8 mouse cellular contexts compared by ENCODE assay signal in genomic region chr4:105156955-105157275, GRCm38 (mm10). TPM values are rescaled to one million over a fixed set of nuclear protein-coding genes. Genes with fewer than 3 reads are reported as not detected.
DNase-seq lines count a peak whose midpoint lies in the region; ATAC-seq and TF ChIP-seq lines count a peak whose summit lies in the region.

No protein-coding gene starts in this region.

- H3K4me2 ChIP-seq in embryonic facial prominence, embryonic 15.5 days (replicated peaks), result peak overlapping the region; percentile 60
- H3K4me2 ChIP-seq in intestine, postnatal 0 days (replicated peaks; ENCODE audit: low read depth), result peak overlapping the region; percentile 64
- H3K4me2 ChIP-seq in neural tube, embryonic 13.5 days, result peak overlapping the region; percentile 79

- TF ChIP-seq CTCF in liver, adult 2 months (IDR thresholded peaks at IDR 0.05; ENCODE audit: low read depth, low read length), result no peak
- peak; percentile 61 for TF ChIP-seq CTCF in intestine, postnatal 0 days (IDR thresholded peaks at IDR 0.05; ENCODE audit: low read depth)

- H3K27ac ChIP-seq in liver, adult 2 months (replicated peaks; ENCODE audit: insufficient read depth, low read depth, low read length), result peak overlapping the region; percentile 84
- H3K27ac ChIP-seq in embryonic facial prominence, embryonic 15.5 days (replicated peaks), result peak overlapping the region; percentile 99
- peak overlapping the region; percentile 94 for H3K27ac ChIP-seq in intestine, postnatal 0 days (ENCODE audit: low read depth, low read length)
- H3K27ac ChIP-seq in neural tube, embryonic 13.5 days (replicated peaks), result peak overlapping the region; percentile 93

- peaks cover 21% of the 10 kb centered on the region for H3K36me3 ChIP-seq in liver, adult 2 months (ENCODE audit: control insufficient read depth, insufficient read depth, low read length)
- peaks cover 7% of the 10 kb centered on the region; the same call in 1 of the 2 replicates for H3K36me3 ChIP-seq in embryonic facial prominence, embryonic 15.5 days
- no peaks in the 10 kb centered on the region for H3K36me3 ChIP-seq in intestine, postnatal 0 days (ENCODE audit: control insufficient read depth, insufficient read depth)
- no peaks in the 10 kb centered on the region for H3K36me3 ChIP-seq in neural tube, embryonic 13.5 days

- H3K79me2 ChIP-seq in liver, adult 2 months (ENCODE audit: control insufficient read depth, insufficient read depth, low read length), result peaks cover 29% of the 10 kb centered on the region

- no peak for DNase-seq in liver, adult 2 months (ENCODE audit: extremely low read depth, low read depth, low spot score)
- no peak for DNase-seq in liver
- DNase-seq in left cerebral cortex, adult 9 months (ENCODE audit: low spot score in 2 of 2), result no peak
- no peak for DNase-seq in thymus, adult 18-20 months
- DNase-seq in kidney, adult 8-10 months, result no peak

- no peak for ATAC-seq in embryonic facial prominence, embryonic 15.5 days (ENCODE audit: insufficient number of reproducible peaks, low FRiP score, low TSS enrichment, low read depth)
- no peak for ATAC-seq in intestine, postnatal 0 days
- ATAC-seq in neural tube, embryonic 13.5 days (ENCODE audit: low read depth), result peak; percentile 4; the same call in 1 of the 2 replicates

- no peak for TF ChIP-seq POLR2A in liver, adult 2 months (IDR thresholded peaks at IDR 0.05; ENCODE audit: extremely low read depth, insufficient read depth, low read length)

- 0 out of 2 replicates have a peak overlapping the region, but pooled peaks have one; percentile 98 for H3K9ac ChIP-seq in liver, adult 2 months (ENCODE audit: low read depth, low read length)
- no peak overlapping the region for H3K9ac ChIP-seq in embryonic facial prominence, embryonic 15.5 days
- peak overlapping the region; percentile 92 for H3K9ac ChIP-seq in intestine, postnatal 0 days (ENCODE audit: low read depth, low read length)
- H3K9ac ChIP-seq in neural tube, embryonic 13.5 days, result peak overlapping the region; percentile 95; the same call in 1 of the 2 replicates

- H3K4me3 ChIP-seq in liver, adult 2 months (ENCODE audit: insufficient read depth, low read depth, low read length), result peak overlapping the region; percentile 99
- H3K4me3 ChIP-seq in embryonic facial prominence, embryonic 15.5 days (replicated peaks), result peak overlapping the region; percentile 75
- peak overlapping the region; percentile 98 for H3K4me3 ChIP-seq in intestine, postnatal 0 days (ENCODE audit: low read depth, low read length)
- peak overlapping the region; percentile 87 for H3K4me3 ChIP-seq in neural tube, embryonic 13.5 days

- H3K27me3 ChIP-seq in liver, adult 2 months (ENCODE audit: control insufficient read depth, insufficient read depth, low read length), result no peaks in the 10 kb centered on the region
- H3K27me3 ChIP-seq in embryonic facial prominence, embryonic 15.5 days, result no peaks in the 10 kb centered on the region
- no peaks in the 10 kb centered on the region for H3K27me3 ChIP-seq in intestine, postnatal 0 days (replicated peaks; ENCODE audit: control insufficient read depth, insufficient read depth, low read length)
- H3K27me3 ChIP-seq in neural tube, embryonic 13.5 days, result peaks cover 3% of the 10 kb centered on the region; the same call in 1 of the 2 replicates

- H3K4me1 ChIP-seq in liver, adult 2 months (ENCODE audit: control insufficient read depth, insufficient read depth, low read length), result peaks cover 9% of the 10 kb centered on the region
- peaks cover 9% of the 10 kb centered on the region for H3K4me1 ChIP-seq in embryonic facial prominence, embryonic 15.5 days
- H3K4me1 ChIP-seq in intestine, postnatal 0 days (replicated peaks; ENCODE audit: control insufficient read depth, insufficient read depth, low read length), result no peaks in the 10 kb centered on the region
- peaks cover 38% of the 10 kb centered on the region for H3K4me1 ChIP-seq in neural tube, embryonic 13.5 days (replicated peaks)

- no peaks in the 10 kb centered on the region for H3K9me3 ChIP-seq in embryonic facial prominence, embryonic 15.5 days (replicated peaks)
- H3K9me3 ChIP-seq in intestine, postnatal 0 days (ENCODE audit: control insufficient read depth), result no peaks in the 10 kb centered on the region
- no peaks in the 10 kb centered on the region for H3K9me3 ChIP-seq in neural tube, embryonic 13.5 days

- under 1% methylated on average over 4 of the region's 4 CpGs for WGBS in liver, adult 2 months
- WGBS in embryonic facial prominence, embryonic 15.5 days, result under 1% methylated on average over 4 of the region's 4 CpGs
- under 1% methylated on average over 4 of the region's 4 CpGs for WGBS in intestine, postnatal 0 days
- WGBS in neural tube, embryonic 13.5 days, result 1% methylated on average over 4 of the region's 4 CpGs

RNA-seq across cellular contexts. Expression of gene Plpp3, which starts 0.2 kb away (rescaled TPM):
- 64.1 and 81.1 TPM in 2 replicates for total RNA-seq in liver, adult 2 months (2014; rRNA removed)
- polyA plus RNA-seq in liver, adult 2 months (2012; rRNA removed), result 81.0 and 84.2 TPM in 2 replicates
- polyA plus RNA-seq in embryonic facial prominence, embryonic 15.5 days (2015; fragmentation: Nextera tagmentation; extraction: Ambion mirVana), result 190 and 199 TPM in 2 replicates
- 84.1 and 84.3 TPM in 2 replicates for polyA plus RNA-seq in intestine, postnatal 0 days (2015; fragmentation: Nextera tagmentation; extraction: Ambion mirVana)
- 70.9 and 78.5 TPM in 2 replicates for polyA plus RNA-seq in neural tube, embryonic 13.5 days (2015; fragmentation: Nextera tagmentation; extraction: Ambion mirVana)

RNA-seq across cellular contexts. Expression of gene Prkaa2, which starts 47.2 kb away (rescaled TPM):
- total RNA-seq in liver, adult 2 months (2014; rRNA removed), result 21.3 and 24.9 TPM in 2 replicates
- polyA plus RNA-seq in liver, adult 2 months (2012; rRNA removed), result 8.2 and 11.3 TPM in 2 replicates
- 2.9 and 3.0 TPM in 2 replicates for polyA plus RNA-seq in embryonic facial prominence, embryonic 15.5 days (2015; fragmentation: Nextera tagmentation; extraction: Ambion mirVana)
- polyA plus RNA-seq in intestine, postnatal 0 days (2015; fragmentation: Nextera tagmentation; extraction: Ambion mirVana), result 10.2 and 10.9 TPM in 2 replicates
- 9.2 and 9.4 TPM in 2 replicates for polyA plus RNA-seq in neural tube, embryonic 13.5 days (2015; fragmentation: Nextera tagmentation; extraction: Ambion mirVana)
